Mouse (Mus musculus) R1 (cell line): ENCODE results near the gene Arhgap6.
A peak's percentile ranks its signal among the peaks of the same experiment; 100 is the strongest.

Experiments used
- DNase-seq: peaks from one replicate; pipeline ENCODE4 v3.0.0-alpha.2; 2018; ENCODE audit warnings: low read depth, low spot score

Arhgap6 gene

DNA sequence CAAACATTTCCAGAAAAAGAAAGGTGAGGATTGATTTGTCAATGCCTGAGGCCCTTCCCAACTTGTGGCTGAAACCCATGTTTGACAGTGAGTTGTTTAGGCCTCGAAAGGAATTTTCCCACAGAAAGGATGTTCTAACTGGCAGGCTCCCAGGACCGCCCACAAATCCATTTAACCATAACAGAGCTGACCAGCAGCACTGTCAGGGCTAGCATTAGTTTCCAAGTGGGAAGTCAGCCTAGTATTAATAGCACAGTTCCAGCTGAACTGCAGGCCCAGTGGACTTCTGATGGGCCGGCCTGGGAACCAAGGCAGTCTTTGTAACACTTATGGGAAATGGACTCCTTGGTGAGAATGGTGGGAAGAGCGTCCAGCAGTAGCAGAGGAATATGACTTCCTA lies 317.8 kb downstream of the Arhgap6 start:
- DNase-seq: no peak

DNA sequence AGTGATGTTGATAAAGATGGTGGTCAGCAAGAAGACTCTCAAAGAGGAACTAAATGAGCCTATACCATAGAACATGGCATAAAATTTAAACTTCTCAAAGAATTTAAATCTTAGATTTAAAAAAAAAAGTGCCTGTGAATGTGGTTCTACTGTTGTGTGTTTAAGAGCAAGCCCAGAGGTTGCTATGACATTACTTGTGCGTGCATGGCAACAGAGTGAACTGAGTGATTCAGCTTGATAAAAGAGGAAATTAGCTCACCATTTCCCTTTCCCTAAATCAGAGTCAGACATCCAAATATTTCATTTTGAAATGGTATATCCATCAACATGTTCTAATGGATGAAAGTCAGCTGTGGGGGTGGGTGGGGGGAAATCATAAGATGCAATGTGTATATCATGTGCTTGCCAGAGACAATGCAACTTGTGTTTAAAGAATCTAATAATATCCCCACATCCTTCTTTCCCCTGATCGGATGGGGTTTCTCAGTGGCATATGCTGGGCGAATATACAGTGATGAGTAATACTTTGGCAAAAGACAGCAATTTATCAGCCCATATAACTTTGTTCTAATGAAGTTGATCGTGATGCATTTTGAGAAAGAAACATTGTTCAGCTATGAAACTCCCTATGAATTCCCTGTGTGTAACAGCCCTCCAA lies 328.3 kb downstream of the Arhgap6 start:
- DNase-seq: no peak

DNA sequence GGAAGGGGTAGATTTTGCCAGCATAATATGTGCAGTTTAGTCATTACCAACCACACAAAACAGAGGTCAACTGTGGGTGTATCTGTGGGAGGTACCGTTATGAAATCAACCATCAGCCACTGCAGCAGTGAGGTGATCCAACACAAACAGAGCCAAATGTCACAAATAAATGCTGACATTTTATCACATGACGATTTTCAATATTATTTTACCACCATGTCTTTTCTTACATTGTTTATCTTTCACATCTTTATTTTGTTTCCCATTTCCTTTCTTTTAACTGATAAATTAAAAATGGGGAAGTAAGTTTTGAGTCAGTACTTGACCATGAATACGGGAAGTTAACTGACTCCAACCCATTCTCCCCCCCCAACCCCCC lies 328.9 kb downstream of the Arhgap6 start:
- no peak for DNase-seq

DNA sequence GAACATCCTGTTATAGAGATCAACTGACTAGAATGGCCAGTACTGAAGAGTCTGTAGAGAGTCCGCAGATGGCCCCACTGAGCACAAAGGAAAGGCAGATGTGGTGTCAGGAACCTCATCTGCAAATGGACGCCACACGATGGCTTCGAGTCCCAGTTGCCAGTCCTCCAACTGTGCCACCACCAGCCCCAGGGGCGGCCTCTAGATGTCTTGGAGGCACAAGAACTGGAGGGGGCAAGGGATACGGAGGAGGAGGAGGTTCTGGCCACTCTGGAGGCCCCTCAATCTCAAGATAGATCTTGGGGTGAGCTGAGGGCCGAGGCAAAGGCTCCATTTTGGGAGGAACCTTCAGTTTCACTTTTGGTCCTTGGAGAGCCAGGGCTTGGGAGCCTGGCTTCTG lies 344.9 kb downstream of the Arhgap6 start:
- no peak for DNase-seq

DNA sequence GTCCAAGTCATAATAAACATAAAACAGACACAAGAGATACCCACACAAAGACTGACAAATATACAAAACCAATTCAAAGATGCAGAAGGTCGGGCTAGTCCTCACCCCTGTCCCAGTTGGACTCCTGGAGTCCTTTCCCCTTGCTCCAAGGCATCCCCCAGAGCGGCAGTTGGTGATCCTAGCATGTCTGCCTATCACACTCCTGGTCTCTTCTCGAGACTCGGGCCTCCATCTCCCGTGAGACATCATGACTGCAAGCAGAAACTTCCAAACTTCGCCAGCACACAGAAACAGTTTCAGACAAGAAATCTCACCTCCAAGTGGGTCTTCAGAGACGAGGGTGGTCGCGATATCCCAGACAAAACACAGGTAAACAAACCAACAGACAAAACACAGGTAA lies 345.6 kb downstream of the Arhgap6 start:
- no peak for DNase-seq

DNA sequence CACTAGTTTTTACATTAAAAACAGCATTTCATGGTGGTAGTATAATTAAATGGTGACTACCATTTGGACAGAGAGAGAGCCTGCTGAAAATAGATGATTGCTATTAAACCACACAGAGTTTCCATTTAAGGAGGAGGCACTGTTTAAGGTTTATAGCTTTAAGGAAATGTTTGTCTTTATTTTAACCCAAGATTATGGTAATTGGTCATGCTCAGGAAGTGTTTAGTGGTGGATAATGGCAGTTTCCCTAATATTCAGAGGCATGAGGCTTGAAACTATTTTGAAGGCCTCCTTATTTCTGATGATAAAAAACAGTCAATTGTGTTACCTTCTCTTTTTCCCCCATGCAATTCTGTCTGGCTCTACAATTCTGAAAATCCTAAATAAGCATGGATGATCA lies 358.9 kb downstream of the Arhgap6 start:
- no peak for DNase-seq

DNA sequence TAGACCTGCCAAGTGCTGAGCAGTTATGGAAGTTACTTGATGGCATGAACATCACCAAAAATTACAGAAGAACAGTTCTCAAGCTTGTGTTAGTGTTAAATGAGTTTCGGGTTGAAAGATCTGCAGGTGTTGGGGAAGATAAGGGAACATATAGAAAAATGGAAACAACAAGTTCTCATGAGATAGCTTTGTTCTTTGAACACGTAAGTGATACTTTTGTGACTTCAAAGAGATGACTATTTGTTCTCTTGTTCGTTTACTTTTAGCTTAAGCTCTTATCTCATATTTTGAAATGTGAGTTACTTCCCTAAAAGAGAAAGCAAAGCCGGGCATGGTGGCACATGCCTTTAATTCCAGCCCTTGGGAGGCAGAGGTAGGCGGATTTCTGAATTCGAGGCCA lies 363.5 kb downstream of the Arhgap6 start:
- no peak for DNase-seq

DNA sequence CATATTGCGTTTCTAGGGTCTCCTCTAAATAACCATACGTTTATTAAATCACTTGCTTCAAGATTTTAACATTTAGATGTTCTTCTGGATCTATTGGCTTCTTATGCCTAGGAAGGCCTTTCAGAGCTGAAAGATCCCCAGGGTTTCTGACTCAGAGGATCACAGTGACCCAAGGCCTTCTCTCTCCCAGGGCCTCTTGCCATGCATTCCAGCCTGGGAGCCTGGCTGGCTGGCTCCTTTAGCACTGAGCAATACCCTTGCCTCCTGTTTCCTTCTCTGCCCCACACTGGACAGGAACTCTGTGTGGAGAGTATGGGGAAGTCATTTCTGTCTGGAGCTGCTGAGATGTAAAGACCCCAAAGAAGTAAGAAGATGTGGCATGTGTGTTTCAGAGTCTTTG lies 376.1 kb downstream of the Arhgap6 start:
- DNase-seq: no peak

DNA sequence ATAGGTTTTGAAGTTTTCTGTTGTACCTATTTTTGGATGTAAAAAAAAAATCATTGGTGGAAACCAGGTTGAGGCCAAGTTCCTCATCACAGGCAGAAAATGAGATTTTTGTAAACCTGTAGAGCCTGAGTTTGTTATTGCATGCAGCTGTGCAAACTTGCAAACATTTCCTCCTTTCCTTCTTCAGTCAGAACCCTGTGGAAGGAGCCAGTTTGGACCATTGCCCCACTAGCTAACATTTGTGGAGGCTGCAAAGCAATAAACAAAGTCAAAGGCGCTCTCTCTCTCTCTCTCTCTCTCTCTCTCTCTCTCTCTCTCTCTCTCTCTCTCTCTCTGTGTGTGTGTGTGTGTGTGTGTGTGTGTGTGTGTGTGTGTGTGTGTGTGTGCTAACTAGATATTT lies 378.9 kb downstream of the Arhgap6 start:
- DNase-seq: no peak

DNA sequence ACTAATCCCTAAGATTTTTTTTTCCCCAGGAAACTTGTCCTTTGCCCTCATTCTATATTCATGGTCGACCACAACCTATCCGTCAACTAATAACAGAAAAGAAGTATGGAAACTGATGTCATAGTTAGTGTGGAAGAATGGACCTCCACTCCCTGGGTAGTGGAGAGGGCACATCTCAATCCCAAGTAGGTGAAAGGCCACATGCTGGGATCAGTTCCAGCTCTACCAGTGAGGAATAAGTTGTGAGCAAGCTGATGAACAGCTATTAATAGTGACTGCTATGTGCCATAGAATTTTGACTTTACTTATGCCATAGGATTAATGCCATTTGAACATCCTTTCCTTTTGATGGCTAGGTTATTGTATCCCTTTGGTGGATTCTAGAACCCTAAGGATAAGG lies 383.7 kb downstream of the Arhgap6 start:
- no peak for DNase-seq

DNA sequence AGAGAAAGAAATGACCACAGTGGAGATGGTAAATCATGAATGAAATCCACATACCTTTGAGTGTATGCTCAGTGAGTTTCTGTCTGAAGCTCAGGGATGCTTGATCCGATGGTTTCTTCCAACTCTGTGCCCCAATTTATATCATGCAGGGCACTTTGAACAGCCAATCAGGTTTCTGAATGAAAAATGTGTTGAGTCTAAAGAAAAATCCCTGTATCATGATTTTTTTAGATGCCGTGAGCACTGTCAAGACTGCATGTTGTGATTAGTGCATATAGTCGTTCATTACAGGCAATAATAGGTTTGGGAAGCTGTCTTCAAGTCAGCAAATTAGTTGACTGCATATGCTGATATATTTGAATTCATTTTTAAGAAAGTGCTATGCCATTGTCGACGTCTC lies 392.2 kb downstream of the Arhgap6 start, which contains the start of gene Amelx:
Gene Amelx, minus strand, starts transcription at position 101 of the 400 bp plus-strand sequence.
- DNase-seq: no peak

DNA sequence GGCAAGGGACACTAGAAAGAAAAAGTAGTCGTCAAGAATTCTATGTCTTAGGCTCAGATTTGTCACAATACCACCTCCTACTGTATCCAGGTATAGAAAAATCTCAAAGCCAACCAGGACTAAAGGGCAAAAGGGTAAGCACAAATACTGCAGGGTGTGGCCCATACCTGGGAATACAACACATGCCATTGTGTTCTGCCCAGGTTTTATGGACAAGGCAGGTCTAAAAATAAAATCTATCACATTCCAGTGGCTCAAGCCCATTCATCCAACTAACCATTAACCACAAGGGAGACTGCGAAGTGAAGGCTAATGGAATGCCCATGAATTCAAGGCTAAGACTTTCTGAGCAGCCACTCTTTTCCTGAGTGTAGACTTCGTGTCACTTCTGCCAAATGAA lies 415.1 kb downstream of the Arhgap6 start:
- DNase-seq: no peak

DNA sequence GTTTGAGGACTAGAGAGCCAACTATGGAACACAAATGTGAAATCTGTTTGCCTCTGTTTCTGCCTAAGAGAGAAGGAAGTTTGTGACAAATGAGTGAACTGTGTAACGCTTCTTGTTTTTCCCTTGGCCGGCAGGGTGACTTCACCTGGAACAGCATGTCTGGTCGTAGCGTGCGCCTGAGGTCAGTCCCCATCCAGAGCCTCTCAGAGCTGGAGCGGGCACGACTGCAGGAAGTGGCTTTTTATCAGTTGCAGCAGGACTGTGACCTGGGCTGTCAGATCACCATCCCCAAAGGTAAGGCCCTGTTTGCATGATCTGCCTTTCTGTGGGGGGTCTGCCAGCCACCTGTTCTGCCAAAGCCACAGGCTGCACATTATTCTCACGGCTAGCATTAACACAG lies 425.2 kb downstream of the Arhgap6 start:
- no peak for DNase-seq

DNA sequence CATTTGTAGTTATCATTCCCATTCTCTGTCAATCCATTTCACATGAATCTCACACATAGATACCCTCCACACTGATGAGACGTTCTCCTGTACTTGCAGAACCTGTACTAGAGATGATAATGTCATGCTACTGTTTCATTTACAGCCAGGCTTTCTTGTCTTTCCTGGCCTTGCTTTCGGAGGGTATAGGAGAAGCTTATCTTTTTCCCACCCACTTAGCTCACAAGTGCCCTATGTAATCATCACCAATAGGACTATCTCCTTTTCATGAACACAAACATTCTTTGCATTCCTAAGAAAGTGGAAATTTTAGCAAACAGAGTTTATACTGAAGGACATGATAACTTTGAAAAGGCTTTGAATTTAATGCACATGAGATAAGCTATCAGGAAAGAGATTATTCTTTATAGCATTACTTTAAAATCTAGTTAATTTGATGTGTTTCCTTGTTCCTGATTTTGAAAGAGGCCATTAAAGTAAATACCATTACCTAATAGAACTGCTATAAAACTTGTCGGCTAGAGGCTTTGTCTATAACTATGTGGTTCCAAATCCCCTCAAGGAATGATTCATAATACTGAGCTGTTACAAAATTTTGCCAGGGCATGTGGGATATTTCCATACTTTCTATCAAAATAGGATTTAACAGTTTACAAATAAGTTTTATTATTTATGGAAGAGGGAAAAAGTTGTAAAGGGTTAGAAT lies 427.6 kb downstream of the Arhgap6 start:
- DNase-seq: no peak

DNA sequence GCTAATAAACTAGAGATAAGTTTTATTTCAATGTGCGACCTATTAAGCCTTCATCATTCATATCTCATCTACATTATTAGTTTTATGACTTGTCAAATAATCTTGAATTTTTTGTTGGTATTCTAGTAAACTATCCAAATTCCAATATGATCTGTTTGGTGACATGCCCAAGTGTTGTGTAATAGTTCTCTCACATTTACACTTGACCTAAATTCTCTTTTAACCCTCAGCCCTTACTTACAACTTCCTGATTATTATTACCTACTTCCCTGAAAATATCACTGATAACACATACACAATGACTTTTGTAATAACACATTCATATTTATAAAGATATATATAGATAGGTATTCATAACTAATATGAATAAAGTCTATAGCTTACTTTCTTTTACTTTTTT lies 461.0 kb downstream of the Arhgap6 start:
- DNase-seq: no peak

DNA sequence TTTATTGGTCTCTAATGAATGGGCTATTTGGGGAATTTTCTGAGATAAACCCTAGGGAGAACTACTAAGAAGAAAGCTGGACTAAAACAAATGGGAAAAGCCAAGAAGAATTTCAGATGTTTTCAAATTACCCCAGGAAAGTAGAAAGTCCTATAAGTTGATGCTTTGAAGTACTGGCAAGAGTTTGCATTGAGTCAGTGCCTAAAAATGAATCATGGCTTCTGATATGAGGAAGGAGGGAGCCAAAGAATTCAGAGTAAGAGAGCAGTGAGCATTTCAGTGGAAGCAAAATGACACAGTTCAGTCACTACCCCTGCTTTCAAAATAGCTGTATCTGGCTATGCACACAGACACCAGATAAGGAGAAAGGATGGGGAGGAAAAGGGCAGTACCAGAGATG lies 461.8 kb downstream of the Arhgap6 start:
- DNase-seq: no peak

DNA sequence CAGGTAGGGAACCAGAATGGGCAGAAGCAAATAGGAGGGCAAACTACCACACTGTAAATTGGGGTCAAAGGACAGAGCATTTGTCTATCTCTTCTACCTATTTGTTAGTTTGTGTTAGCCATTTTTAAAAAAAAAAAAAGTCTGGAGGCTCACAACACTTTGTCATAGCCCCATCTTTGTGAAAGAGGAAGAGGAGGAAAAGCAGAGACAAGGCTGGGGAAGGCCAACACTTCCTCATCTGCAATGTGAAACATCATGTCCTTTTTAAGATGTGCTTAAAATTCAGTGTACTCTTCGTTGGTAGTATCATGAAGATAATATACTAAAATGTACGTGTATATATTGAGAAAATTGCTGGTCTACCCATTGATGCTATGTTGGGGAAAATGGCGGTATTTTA lies 466.1 kb downstream of the Arhgap6 start:
- no peak for DNase-seq

DNA sequence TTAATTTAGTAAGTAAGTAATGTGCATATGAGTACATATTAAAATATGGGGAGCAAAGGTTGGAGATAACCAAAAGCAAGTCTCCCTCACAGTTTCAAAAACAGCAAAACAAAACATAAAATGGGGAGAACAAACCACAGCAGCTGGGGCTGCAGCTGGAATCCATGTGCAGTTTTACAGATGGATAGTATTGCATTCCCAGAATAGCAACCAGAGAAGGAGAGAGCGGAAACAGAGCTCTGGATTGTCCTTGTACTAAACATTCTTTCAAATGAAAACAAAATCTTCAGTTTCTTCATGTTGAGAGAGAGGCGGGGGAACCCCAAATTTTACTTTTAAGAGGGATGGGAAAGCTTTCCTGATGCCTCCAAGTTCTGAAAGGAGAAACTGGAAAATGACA lies 467.3 kb downstream of the Arhgap6 start:
- no peak for DNase-seq

DNA sequence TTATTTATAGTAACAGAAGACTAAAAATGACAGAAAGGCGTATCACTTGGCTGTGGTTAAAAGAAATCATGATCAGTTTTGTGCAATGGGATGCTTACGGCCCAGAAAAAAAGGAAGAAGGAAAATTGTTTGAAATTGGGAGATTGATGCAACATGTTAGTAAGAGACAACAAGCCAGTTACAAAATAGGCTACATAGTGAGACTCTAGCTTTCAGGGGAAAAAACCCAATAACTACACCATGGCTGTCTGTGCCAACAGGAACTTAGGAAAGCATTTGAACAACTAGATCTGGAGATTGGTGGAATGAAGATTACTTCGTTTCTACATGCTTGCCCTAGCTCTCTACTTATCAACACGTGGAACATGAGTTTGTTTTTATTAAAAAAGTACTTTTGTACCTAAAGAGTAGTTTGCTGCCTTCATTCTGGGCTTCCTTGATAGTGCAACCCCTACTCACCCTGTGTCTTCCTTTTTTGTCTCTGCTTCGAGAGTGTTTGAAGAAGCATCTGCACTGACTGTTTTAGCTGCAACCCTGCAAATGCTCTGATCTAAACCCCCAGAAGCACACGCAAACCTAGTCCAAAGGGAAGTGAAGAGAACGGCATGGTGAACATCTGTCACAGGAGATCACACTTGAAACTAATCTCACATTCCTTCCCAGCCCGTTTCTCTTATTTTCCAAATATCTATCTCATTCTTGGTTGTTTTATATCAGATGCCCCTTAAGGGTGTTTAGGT lies 468.7 kb downstream of the Arhgap6 start:
- DNase-seq: no peak

DNA sequence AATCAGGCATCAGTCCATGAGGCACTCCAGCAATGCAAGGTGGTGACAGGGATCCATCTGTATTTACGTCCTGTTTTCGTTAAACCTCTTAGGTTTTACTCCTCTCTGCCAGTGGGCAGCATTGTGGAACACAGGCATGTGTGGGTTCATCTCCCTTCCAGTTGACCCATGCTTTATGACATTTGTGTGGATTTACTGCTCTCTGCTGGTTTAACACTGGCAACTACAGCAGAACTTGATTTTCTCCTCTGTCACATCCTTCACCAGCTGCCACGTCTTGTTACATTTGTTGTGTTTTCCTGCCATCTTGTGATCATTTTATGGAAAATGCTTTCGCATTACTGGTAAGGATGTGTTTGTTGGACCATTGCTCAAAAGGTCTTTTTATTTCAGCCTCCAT lies 504.7 kb downstream of the Arhgap6 start:
- DNase-seq: peak; percentile 6

DNA sequence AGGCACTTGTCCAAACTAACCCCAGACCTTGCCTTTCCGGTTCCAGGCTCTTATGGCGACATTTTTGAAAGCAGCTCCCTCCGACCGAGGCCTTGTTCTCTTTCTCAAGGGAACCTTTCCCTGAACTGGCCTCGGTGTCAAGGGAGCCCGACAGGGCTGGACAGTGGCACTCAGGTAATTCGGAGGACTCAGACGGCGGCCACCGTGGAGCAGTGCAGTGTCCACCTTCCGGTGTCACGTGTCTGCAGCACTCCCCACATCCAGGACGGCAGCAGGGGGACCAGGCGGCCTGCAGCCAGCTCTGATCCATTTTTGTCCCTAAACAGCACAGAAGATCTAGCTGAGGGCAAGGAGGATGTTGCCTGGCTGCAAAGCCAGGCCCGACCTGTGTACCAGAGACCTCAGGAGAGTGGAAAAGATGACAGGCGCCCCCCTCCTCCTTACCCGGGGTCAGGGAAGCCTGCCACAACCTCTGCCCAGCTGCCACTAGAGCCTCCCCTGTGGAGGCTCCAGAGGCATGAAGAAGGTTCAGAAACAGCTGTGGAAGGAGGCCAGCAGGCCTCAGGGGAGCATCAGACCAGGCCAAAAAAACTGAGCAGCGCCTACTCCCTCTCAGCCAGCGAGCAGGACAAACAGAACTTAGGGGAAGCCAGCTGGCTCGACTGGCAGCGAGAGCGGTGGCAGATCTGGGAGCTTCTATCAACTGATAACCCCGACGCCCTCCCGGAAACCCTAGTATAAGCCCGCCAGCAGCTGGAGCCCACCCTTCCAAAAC lies 507.6 kb downstream of the Arhgap6 start:
- DNase-seq: no peak

DNA sequence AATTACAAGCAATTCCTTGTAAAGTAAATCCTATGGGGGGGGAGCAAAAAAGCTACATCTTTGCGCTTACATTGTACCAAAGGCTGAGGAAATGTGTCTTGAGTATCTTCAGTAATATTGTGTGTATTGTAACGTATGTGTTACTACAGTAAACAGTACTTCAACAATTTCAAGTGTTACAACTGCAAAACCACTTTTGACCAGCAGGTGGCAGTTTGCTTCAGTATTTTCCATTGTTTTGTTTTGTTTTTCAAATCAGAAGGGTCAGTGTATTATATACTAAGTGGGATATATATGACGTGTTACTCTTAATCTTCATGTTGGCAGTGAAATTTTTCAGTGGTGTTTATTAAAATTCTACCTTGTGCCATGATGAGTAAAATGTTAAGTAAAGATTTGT lies 509.0 kb downstream of the Arhgap6 start:
- peak; percentile 51 for DNase-seq
